In genomic region chr5:135400244-135400643, GRCm38 (mm10) we compare ENCODE assay signal across 9 mouse cellular contexts. TPM values are rescaled to one million over a fixed set of nuclear protein-coding genes. Genes with fewer than 3 reads are reported as not detected.
DNase-seq lines count a peak whose midpoint lies in the region; ATAC-seq and TF ChIP-seq lines count a peak whose summit lies in the region.
"Had no signal": no experiment of that assay in that cellular context is flagged by ENCODE, and none has a peak within 500 bp of the region (broad histone marks: within the 10 kb centered on the region; RNA-seq: fewer than 3 reads in every experiment).

No protein-coding gene starts in this region.

- peak; percentile 82 to 88 for DNase-seq in adrenal gland, adult 18-20 months (ENCODE audit: low spot score in 2 of 2)
- DNase-seq in embryo, embryonic 11 days, result peak; percentile 85
- DNase-seq in layer of hippocampus, adult 2 months (ENCODE audit: low spot score in 2 of 2), result peak; percentile 62 to 88
- peak; percentile 86 for DNase-seq in lung, postnatal 10 days
- DNase-seq in right cerebral cortex, postnatal 14 days, result peak; percentile 88
- DNase-seq in urinary bladder, postnatal 25 days (ENCODE audit: low spot score), result peak; percentile 80

- H3K9me3 ChIP-seq in ES-Bruce4 (replicated peaks; ENCODE audit: control insufficient read depth, insufficient read depth, low read length, poor library complexity, severe bottlenecking), result no peaks in the 10 kb centered on the region
- H3K9me3 ChIP-seq in heart, embryonic 15.5 days (replicated peaks), result no peaks in the 10 kb centered on the region

- H3K27me3 ChIP-seq in ES-Bruce4 (ENCODE audit: control insufficient read depth, insufficient read depth, low read length, poor library complexity, severe bottlenecking), result no peaks in the 10 kb centered on the region
- H3K27me3 ChIP-seq in heart, embryonic 15.5 days, result no peaks in the 10 kb centered on the region
- H3K27me3 ChIP-seq: limb, embryonic 13.5 days had no signal

- H3K4me1 ChIP-seq in ES-Bruce4 (ENCODE audit: control insufficient read depth, insufficient read depth, low read length), result no peaks in the 10 kb centered on the region
- H3K4me1 ChIP-seq in heart, embryonic 15.5 days (replicated peaks), result 0 out of 2 replicates have a peak, but pooled peaks cover 2% of the 10 kb centered on the region

- TF ChIP-seq CTCF in ES-Bruce4 (IDR thresholded peaks at IDR 0.05; ENCODE audit: low read depth, low read length), result peak; percentile 97
- peak; percentile 99 for TF ChIP-seq CTCF in layer of hippocampus, adult 2 months (conservative IDR thresholded peaks at IDR 0.05)

- H3K36me3 ChIP-seq in ES-Bruce4 (ENCODE audit: control insufficient read depth, insufficient read depth, low read length, poor library complexity, severe bottlenecking), result no peaks in the 10 kb centered on the region
- no peaks in the 10 kb centered on the region for H3K36me3 ChIP-seq in heart, embryonic 15.5 days
- H3K36me3 ChIP-seq: limb, embryonic 13.5 days had no signal

- H3K4me2 ChIP-seq in heart, embryonic 15.5 days, result no peak overlapping the region
- H3K4me2 ChIP-seq: limb, embryonic 13.5 days had no signal

- TF ChIP-seq POLR2A in ES-Bruce4 (IDR thresholded peaks at IDR 0.05; ENCODE audit: insufficient read depth, low read length), result no peak

- no peak for TF ChIP-seq EP300 in ES-Bruce4 (IDR thresholded peaks at IDR 0.05; ENCODE audit: insufficient read depth, low read depth, low read length)

- ATAC-seq in heart, embryonic 15.5 days (replicated peaks; ENCODE audit: insufficient number of reproducible peaks, insufficient read depth, low FRiP score, low read depth), result peak; percentile 60; the same call in 1 of the 2 replicates

- H3K27ac ChIP-seq in ES-Bruce4 (ENCODE audit: insufficient read depth, low read length), result no peak overlapping the region
- H3K27ac ChIP-seq in heart, embryonic 15.5 days, result no peak overlapping the region
- no peak overlapping the region for H3K27ac ChIP-seq in layer of hippocampus, adult 2 months
- H3K27ac ChIP-seq: limb, embryonic 13.5 days had no signal

- 5% methylated on average over 2 of the region's 2 CpGs for WGBS in heart, embryonic 15.5 days

- H3K9ac ChIP-seq in ES-Bruce4 (ENCODE audit: low read depth, poor library complexity, severe bottlenecking), result no peak overlapping the region
- no peak overlapping the region for H3K9ac ChIP-seq in heart, embryonic 15.5 days
- H3K9ac ChIP-seq: limb, embryonic 13.5 days had no signal

- H3K4me3 ChIP-seq in ES-Bruce4 (ENCODE audit: low read depth, low read length), result no peak overlapping the region
- no peak overlapping the region for H3K4me3 ChIP-seq in heart, embryonic 15.5 days
- H3K4me3 ChIP-seq in layer of hippocampus, adult 2 months, result no peak overlapping the region
- H3K4me3 ChIP-seq: limb, embryonic 13.5 days had no signal

RNA-seq across cellular contexts. Expression of gene Pom121, which starts 5.9 kb away (rescaled TPM):
- polyA plus RNA-seq in ES-Bruce4 (2011; ENCODE audit: insufficient read depth, insufficient read length, low read depth, missing spikeins), result 68.9 and 71.8 TPM in 2 replicates
- total RNA-seq in adrenal gland, adult 18-20 months (2021), result 10 to 100 TPM; 22.2 to 23.3 TPM
- polyA plus RNA-seq in heart, embryonic 15.5 days (2015; fragmentation: Nextera tagmentation; extraction: Ambion mirVana), result 7.0 and 9.5 TPM in 2 replicates
- 10 to 100 TPM; 48.3 to 50.2 TPM for total RNA-seq in layer of hippocampus, adult 2 months (2021)

RNA-seq across cellular contexts. Expression of gene Nsun5, which starts 30.5 kb away (rescaled TPM):
- polyA plus RNA-seq in ES-Bruce4 (2011; ENCODE audit: insufficient read depth, insufficient read length, low read depth, missing spikeins), result 18.8 and 21.8 TPM in 2 replicates
- 10 to 100 TPM; 22.0 to 23.7 TPM for total RNA-seq in adrenal gland, adult 18-20 months (2021)
- polyA plus RNA-seq in heart, embryonic 15.5 days (2015; fragmentation: Nextera tagmentation; extraction: Ambion mirVana), result 19.6 and 23.7 TPM in 2 replicates
- total RNA-seq in layer of hippocampus, adult 2 months (2021), result 10 to 100 TPM; 21.7 to 30.1 TPM

RNA-seq across cellular contexts. Expression of gene Trim50, which starts 47.1 kb away (rescaled TPM):
- not detected in 2 replicates for polyA plus RNA-seq in ES-Bruce4 (2011; ENCODE audit: insufficient read depth, insufficient read length, low read depth, missing spikeins)
- not detected for total RNA-seq in adrenal gland, adult 18-20 months (2021)
- not detected in 2 replicates for polyA plus RNA-seq in heart, embryonic 15.5 days (2015; fragmentation: Nextera tagmentation; extraction: Ambion mirVana)
- not detected for total RNA-seq in layer of hippocampus, adult 2 months (2021)
- polyA plus RNA-seq: limb, embryonic 13.5 days had no signal

RNA-seq across cellular contexts. Expression of gene Fkbp6, which starts 50.4 kb away (rescaled TPM):
- polyA plus RNA-seq in ES-Bruce4 (2011; ENCODE audit: insufficient read depth, insufficient read length, low read depth, missing spikeins), result 0.49 and 0.55 TPM in 2 replicates
- under 1 TPM in 1 of 2 experiments, not detected in 1; 0.33 TPM for total RNA-seq in adrenal gland, adult 18-20 months (2021)
- 0.15 TPM in 1 of 2 replicates, not detected in the other for polyA plus RNA-seq in heart, embryonic 15.5 days (2015; fragmentation: Nextera tagmentation; extraction: Ambion mirVana)
- under 1 TPM; 0.47 to 0.51 TPM for total RNA-seq in layer of hippocampus, adult 2 months (2021)
- polyA plus RNA-seq: limb, embryonic 13.5 days had no signal
